Mouse (Mus musculus): Measurements from ENCODE around the gene Actr5.

DNA sequence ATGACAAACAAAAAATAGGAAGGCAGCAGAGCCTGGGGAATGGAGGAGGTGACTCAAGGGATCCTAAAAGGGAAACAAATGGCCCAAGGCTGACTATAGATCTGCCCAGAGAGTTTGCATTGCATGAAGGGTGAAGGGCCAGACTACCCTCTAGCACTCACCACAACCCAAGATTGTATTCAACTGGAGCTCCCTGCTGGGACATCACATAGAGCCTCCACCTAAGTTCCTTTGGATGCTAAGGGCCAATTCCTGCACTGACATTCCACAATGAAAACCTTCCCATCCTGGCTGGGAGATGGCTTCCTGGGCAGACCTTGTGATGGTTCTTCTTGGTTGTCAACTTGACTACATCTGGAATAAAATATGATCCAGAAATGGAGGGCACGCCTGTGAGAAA, 23.4 kb upstream of the Actr5 start:
- TF ChIP-seq CTCF (IDR thresholded peaks at IDR 0.05; ENCODE audit: borderline replicate concordance, insufficient read depth, low read length) (no peak), POLR2A (IDR thresholded peaks at IDR 0.05; ENCODE audit: low read depth, low read length) (no peak)
